21 mouse cellular contexts compared by ENCODE assay signal in genomic region chr12:118156986-118157385, GRCm38 (mm10). TPM values are rescaled to one million over a fixed set of nuclear protein-coding genes. Genes with fewer than 3 reads are reported as not detected.
DNase-seq lines count a peak whose midpoint lies in the region; ATAC-seq lines count a peak whose summit lies in the region.
"Had no signal": no experiment of that assay in that cellular context is flagged by ENCODE, and none has a peak within 500 bp of the region (broad histone marks: within the 10 kb centered on the region; RNA-seq: fewer than 3 reads in every experiment).

No protein-coding gene starts in this region.

- no peaks in the 10 kb centered on the region for H3K9me3 ChIP-seq in kidney, embryonic 16.5 days (ENCODE audit: low read length)
- H3K9me3 ChIP-seq: embryonic facial prominence, embryonic 13.5 days; embryonic facial prominence, embryonic 15.5 days; forebrain, embryonic 10.5 days; forebrain, embryonic 12.5 days had no signal

- no peak overlapping the region for H3K4me2 ChIP-seq in kidney, embryonic 16.5 days (replicated peaks; ENCODE audit: low read depth, low read length)
- H3K4me2 ChIP-seq: embryonic facial prominence, embryonic 13.5 days; embryonic facial prominence, embryonic 15.5 days; forebrain, embryonic 12.5 days had no signal

- H3K9ac ChIP-seq in kidney, embryonic 16.5 days (replicated peaks; ENCODE audit: low read length) = no peak overlapping the region
- H3K9ac ChIP-seq: embryonic facial prominence, embryonic 13.5 days; embryonic facial prominence, embryonic 15.5 days; forebrain, embryonic 12.5 days had no signal

- DNase-seq in kidney, adult 8-10 months = peak; percentile 3 to 14
- peak; percentile 3 to 5 for DNase-seq in kidney, postnatal 36 days
- no peak for DNase-seq in kidney, postnatal 4 days
- DNase-seq: adrenal gland, adult 2 months; adrenal gland, postnatal 10 days; adrenal gland, postnatal 25 days; cerebellum, adult 11 months; cerebellum, adult 18-20 months; cerebellum, adult 8-10 months; cerebellum, adult 9-11 months; cerebellum, postnatal 14 days; cerebellum, postnatal 36 days; embryo, embryonic 11 days had no signal

- H3K4me1 ChIP-seq in kidney, embryonic 16.5 days (ENCODE audit: insufficient read depth, low read length) = no peaks in the 10 kb centered on the region
- H3K4me1 ChIP-seq: embryonic facial prominence, embryonic 13.5 days; embryonic facial prominence, embryonic 15.5 days; forebrain, embryonic 12.5 days had no signal

- H3K27ac ChIP-seq in kidney, embryonic 16.5 days (ENCODE audit: low read length) = no peak overlapping the region
- H3K27ac ChIP-seq: embryonic facial prominence, embryonic 13.5 days; embryonic facial prominence, embryonic 15.5 days; forebrain, embryonic 10.5 days; forebrain, embryonic 12.5 days had no signal

- no peaks in the 10 kb centered on the region for H3K27me3 ChIP-seq in kidney, embryonic 16.5 days (ENCODE audit: insufficient read depth, low read length)
- H3K27me3 ChIP-seq: embryonic facial prominence, embryonic 13.5 days; embryonic facial prominence, embryonic 15.5 days; forebrain, embryonic 12.5 days had no signal

- no peak overlapping the region for H3K4me3 ChIP-seq in kidney, embryonic 16.5 days (ENCODE audit: low read length)
- H3K4me3 ChIP-seq: embryonic facial prominence, embryonic 13.5 days; embryonic facial prominence, embryonic 15.5 days; erythroblast, embryonic 14.5 days; forebrain, embryonic 10.5 days; forebrain, embryonic 12.5 days had no signal

- 89% methylated on average over 5 of the region's 5 CpGs for WGBS in kidney, embryonic 16.5 days

- no peaks in the 10 kb centered on the region for H3K36me3 ChIP-seq in kidney, embryonic 16.5 days (ENCODE audit: insufficient read depth, low read length)
- H3K36me3 ChIP-seq: embryonic facial prominence, embryonic 13.5 days; embryonic facial prominence, embryonic 15.5 days; forebrain, embryonic 10.5 days; forebrain, embryonic 12.5 days had no signal

- no peak for ATAC-seq in kidney, embryonic 16.5 days (ENCODE audit: low FRiP score, low TSS enrichment)
- ATAC-seq: forebrain, embryonic 14.5 days; forebrain, embryonic 16.5 days had no signal

RNA-seq across cellular contexts. Expression of gene Dnah11, which starts 41.9 kb away (rescaled TPM):
- 0.22 and 0.44 TPM in 2 replicates for polyA plus RNA-seq in kidney, embryonic 16.5 days (2015; fragmentation: Nextera tagmentation; extraction: Ambion mirVana)
- polyA plus RNA-seq: adrenal gland, adult 2 months; erythroblast, embryonic 14.5 days had no signal

Comparison
In these comparisons a context has a peak if more than half of its experiments do, and no peak if none do; other contexts are left out.
1. DNase-seq: peak in kidney, adult 8-10 months (2 of 2) and kidney, postnatal 36 days (2 of 2); none in kidney, postnatal 4 days (0 of 2).